Mouse (Mus musculus) small intestine, adult 2 months (tissue): Measurements from ENCODE around the gene Rap1gap.

ENCODE experiments used
- CTCF ChIP-seq: fragments of 200-500 bp; IDR thresholded peaks from 2 replicates; pipeline ENCODE4 v1.5.1; 2012; ENCODE audit warnings: low read depth, mild to moderate bottlenecking, control low read depth, inconsistent platforms, low read length, moderate library complexity, mixed read lengths; ENCODE audit not compliant: insufficient replicate concordance, insufficient read length; ENCODE audit errors: extremely low read depth
- POLR2A ChIP-seq: fragments of 200-500 bp; IDR thresholded peaks from 2 replicates; pipeline ENCODE4 v1.6.1; 2012; ENCODE audit warnings: low read depth, mild to moderate bottlenecking, control low read depth, inconsistent platforms, low read length, moderate library complexity

- TF ChIP-seq CTCF, result no peak
- TF ChIP-seq POLR2A, result no peak
Observed at GRCm38 (mm10) chr4:137773369-137773899, 108.9 kb downstream of the Rap1gap start.
